Mouse (Mus musculus) kidney, adult 18-20 months (tissue): Measurements from ENCODE around the gene Ctrc.
A peak's percentile ranks its signal among the peaks of the same experiment; 100 is the strongest.

Experiments used
- DNase-seq: peaks from one replicate; pipeline ENCODE4 v3.0.0; 2021

The Ctrc gene

GRCm38 (mm10) chr4:141845999-141846398 is at the start of gene Ctrc:
Gene Ctrc (minus strand): TSS chr4:141846359.
- no peak for DNase-seq

GRCm38 (mm10) chr4:141895772-141896171 is 49.6 kb upstream of the Ctrc start:
- DNase-seq = no peak

GRCm38 (mm10) chr4:141893157-141893784 is 47.1 kb upstream of the Ctrc start:
- DNase-seq = no peak

GRCm38 (mm10) chr4:141886385-141886968 is 40.3 kb upstream of the Ctrc start:
- no peak for DNase-seq

GRCm38 (mm10) chr4:141885451-141885850 is 39.3 kb upstream of the Ctrc start:
- no peak for DNase-seq

- no peak for DNase-seq
Observed at GRCm38 (mm10) chr4:141882858-141883257, 36.7 kb upstream of the Ctrc start.

GRCm38 (mm10) chr4:141881950-141882349 is 35.8 kb upstream of the Ctrc start:
- DNase-seq = no peak

- no peak for DNase-seq
Observed at GRCm38 (mm10) chr4:141881289-141881914, 35.2 kb upstream of the Ctrc start.

- DNase-seq = no peak
Observed at GRCm38 (mm10) chr4:141879875-141880274, 33.7 kb upstream of the Ctrc start.

GRCm38 (mm10) chr4:141879074-141879473 is 32.9 kb upstream of the Ctrc start:
- no peak for DNase-seq

- no peak for DNase-seq
Observed at GRCm38 (mm10) chr4:141878621-141879020, 32.5 kb upstream of the Ctrc start.

GRCm38 (mm10) chr4:141875481-141876108 is 29.4 kb upstream of the Ctrc start:
- no peak for DNase-seq

GRCm38 (mm10) chr4:141874601-141875460 is 28.7 kb upstream of the Ctrc start, which contains the start of gene Efhd2:
Gene Efhd2 (minus strand): TSS chr4:141874920.
- peak; percentile 83 for DNase-seq

GRCm38 (mm10) chr4:141874111-141874600 is 28.0 kb upstream of the Ctrc start:
- DNase-seq = no peak

GRCm38 (mm10) chr4:141872977-141873376 is 26.8 kb upstream of the Ctrc start:
- DNase-seq = no peak

GRCm38 (mm10) chr4:141871909-141872308 is 25.8 kb upstream of the Ctrc start:
- DNase-seq = no peak

- DNase-seq = no peak
Observed at GRCm38 (mm10) chr4:141871333-141871725, 25.2 kb upstream of the Ctrc start.

- peak; percentile 77 for DNase-seq
Observed at GRCm38 (mm10) chr4:141870666-141871332, 24.6 kb upstream of the Ctrc start.

GRCm38 (mm10) chr4:141869436-141870215 is 23.5 kb upstream of the Ctrc start:
- no peak for DNase-seq

GRCm38 (mm10) chr4:141868051-141868450 is 21.9 kb upstream of the Ctrc start:
- DNase-seq = no peak

- peak; percentile 48 for DNase-seq
Observed at GRCm38 (mm10) chr4:141867498-141867897, 21.3 kb upstream of the Ctrc start.
